Mouse (Mus musculus): Measurements from ENCODE around the gene Gmip.

GRCm38 (mm10) chr8:69777111-69777510 lies 31.4 kb upstream of the Gmip start:
- TF ChIP-seq EP300 (IDR thresholded peaks at IDR 0.05; ENCODE audit: low read depth): no peak
- no peak for TF ChIP-seq CTCF (IDR thresholded peaks at IDR 0.05; ENCODE audit: low read depth)

All from heart, postnatal 0 days (tissue).